Mouse (Mus musculus): ENCODE data around the gene Grb2.

Gene Grb2

DNA sequence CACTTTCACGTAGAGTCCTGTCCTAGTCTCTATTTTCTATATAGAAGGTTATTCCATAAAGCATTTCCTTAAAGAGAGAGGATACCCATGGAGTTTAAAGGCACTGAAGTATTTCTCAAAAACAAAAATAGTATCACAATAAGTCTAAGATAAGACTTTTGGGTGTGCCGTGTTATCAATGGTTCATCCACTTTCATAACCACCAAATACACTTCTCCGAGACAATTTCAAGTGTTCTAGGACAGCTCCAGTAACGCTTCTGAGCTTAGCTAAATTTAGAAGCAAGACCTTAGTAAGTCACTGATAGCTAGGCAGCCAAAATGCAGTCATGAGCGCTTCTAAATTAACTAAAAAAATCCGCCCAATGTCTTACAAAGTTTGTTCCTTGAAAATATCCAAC is 22.0 kb downstream of the Grb2 start:
- no peak for DNase-seq (ENCODE audit: low spot score)

GRCm38 (mm10) chr11:115685954-115686353 is 22.4 kb downstream of the Grb2 start:
- no peak for DNase-seq (ENCODE audit: low spot score)

DNA sequence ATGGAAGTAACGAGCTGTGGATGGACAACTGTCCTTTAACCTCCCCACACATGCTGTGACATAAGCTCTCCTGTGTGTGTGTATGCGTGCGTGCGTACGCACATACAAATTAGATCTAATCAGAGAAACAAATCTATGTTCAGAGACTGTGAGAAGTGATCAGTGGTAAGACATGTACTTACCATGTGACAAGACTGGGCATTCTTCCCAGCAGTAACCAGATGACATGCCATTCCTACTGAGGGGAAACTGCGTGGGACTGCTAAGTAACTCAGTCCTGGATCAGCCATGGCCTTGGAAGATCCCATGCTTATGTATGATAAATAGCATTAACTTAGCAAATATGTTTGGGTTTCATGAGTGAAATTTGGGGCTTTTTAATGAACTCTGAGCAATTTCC is 23.5 kb downstream of the Grb2 start:
- no peak for DNase-seq (ENCODE audit: low spot score)

GRCm38 (mm10) chr11:115683326-115683725 is 25.1 kb downstream of the Grb2 start:
- no peak for DNase-seq (ENCODE audit: low spot score)

DNA sequence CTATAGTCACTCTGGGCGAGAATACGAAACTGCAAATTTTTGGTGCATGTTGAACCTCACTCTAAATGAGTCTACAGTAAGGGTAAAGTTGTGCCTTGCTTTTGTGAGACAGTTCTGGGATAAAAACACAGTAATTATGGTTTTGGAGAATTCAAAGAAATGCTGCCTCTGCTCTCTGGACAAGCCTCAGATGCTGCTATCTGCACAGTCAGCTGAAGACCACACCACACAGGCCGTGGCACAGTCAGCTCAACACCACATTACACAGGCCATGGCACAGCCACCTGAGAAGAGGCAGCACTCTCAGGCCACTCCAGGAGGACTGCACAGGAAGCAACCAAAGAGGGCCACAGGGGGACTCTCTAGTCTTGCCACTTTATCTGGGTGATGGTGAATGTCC is 26.0 kb downstream of the Grb2 start:
- no peak for DNase-seq (ENCODE audit: low spot score)

DNA sequence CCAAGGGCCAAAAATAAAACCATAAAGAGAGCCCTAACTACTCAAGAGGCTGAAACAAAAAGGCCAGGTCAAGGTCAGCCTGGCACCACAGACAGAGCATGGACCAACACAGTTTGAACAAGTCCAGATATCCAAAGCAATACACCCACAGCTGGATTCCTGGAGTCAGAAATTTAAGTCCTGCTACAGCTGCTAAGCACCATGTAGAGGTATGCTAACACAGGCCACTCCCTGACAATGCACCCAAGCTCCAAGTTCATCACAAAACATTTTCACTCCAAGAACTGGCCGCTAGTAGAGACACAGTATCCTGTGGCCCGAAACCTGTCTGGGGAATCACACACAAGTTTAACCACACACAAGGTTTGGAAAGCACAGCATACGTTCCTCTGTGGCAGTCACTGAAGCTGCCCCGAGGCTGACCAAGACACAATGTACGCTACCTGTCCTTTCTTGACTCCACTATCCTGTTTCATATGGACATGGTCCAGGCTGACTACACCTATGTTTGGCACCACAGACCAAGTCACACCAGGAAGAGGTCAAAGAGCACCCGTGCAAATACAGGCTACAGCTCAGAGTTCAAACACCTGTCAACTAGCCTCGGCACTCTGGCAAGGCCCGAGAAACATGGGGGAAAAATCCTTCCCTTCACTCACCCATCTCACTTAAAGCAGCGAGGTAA is 28.7 kb downstream of the Grb2 start:
- DNase-seq (ENCODE audit: low spot score): no peak

- no peak for DNase-seq (ENCODE audit: low spot score)
Measured at GRCm38 (mm10) chr11:115678861-115679260, 29.5 kb downstream of the Grb2 start.

DNA sequence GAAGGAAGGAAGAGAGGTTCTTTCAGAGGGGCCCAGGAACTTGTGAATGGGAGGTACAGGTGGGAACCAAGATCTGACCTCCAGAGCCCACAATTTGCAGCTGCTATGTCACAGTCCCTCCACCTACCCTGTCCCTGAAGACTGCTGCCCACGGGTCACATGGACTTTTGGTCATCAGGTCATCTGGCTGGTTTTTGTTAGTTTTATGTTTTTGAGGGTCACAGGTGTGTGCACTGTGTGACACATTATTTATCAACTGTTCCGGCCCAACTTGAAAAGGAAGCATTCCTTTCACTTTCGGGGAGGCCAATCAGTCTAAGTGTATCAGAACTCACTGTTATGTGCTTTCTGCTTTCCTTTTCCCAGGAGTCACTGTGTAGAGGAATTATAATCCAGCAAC is 30.9 kb downstream of the Grb2 start:
- DNase-seq (ENCODE audit: low spot score): no peak

GRCm38 (mm10) chr11:115676738-115677137 is 31.7 kb downstream of the Grb2 start:
- DNase-seq (ENCODE audit: low spot score): no peak

- no peak for DNase-seq (ENCODE audit: low spot score)
Measured at GRCm38 (mm10) chr11:115674235-115674865, 34.0 kb downstream of the Grb2 start.

- no peak for DNase-seq (ENCODE audit: low spot score)
Measured at GRCm38 (mm10) chr11:115673471-115674234, 34.7 kb downstream of the Grb2 start.

GRCm38 (mm10) chr11:115672226-115672987 is 36.0 kb downstream of the Grb2 start:
- no peak for DNase-seq (ENCODE audit: low spot score)

GRCm38 (mm10) chr11:115670451-115671050 is 37.8 kb downstream of the Grb2 start:
- DNase-seq (ENCODE audit: low spot score): peak; percentile 36

DNA sequence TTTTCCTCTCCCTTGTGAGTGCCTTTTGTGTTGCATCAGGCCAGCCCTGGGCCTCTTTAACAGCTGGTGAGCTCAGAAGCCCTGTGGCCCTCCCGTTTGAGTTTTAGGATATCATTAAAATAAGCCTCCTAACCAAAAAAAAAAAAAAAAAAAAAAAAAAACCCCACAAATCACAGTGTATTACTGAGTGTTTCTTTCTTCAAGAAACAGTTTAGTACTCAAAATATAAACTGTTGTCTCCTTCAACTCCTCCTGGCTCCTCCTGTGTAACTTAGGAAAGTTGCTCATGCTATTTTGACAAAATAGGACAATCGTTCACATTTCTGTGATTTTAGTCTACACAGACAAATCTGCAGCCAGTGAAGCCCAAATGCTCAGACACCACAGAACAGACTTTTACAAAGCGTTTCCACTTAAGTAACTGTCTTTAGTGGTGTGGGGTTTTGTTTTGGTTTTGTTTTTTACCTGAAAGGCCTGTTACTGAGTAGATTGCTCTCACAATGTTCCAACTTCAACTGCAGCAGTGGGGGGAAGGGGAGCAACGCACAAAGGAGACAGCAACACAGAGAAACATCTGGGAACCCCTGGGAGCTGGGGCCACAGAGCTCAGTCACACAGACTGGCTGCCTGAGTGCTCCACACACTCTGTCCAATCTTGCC is 44.6 kb downstream of the Grb2 start:
- no peak for DNase-seq (ENCODE audit: low spot score)

DNA sequence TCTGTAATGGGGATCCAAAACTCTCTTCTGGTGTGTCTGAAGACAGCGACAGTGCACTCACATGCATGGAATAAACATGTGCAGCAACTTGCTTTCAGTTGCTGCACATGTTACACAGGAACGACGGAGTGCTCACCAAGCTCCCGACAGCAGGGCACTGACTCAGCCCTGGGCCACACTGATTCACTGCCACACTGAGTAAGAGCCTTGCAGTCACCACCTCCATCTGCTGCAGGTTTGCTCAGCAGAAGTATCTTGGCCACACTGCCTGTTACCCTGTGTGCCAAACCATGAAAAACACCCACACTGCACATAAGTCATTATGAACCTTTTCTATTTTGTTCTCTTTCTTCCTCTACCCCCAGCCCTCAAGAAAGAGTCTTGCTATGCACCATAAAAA is 48.0 kb downstream of the Grb2 start:
- DNase-seq (ENCODE audit: low spot score): no peak

DNA sequence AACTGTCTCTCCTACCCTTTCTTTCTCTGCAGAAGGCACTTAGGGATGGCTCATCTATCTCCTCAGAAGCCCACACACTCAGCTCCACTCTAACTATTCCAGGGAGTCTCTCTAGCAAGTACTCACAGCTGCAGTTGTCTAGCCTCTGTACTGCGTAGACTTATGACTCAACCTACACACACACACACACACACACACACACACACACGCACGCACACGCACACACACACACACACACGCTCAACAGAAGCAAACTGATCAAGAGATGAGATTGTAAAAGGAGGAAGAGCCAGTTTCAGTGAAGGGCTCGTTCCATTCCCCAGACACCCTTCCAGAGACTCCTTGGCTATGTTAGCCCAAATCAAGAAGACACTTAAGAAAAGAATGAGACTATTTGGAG is 49.9 kb downstream of the Grb2 start:
- DNase-seq (ENCODE audit: low spot score): no peak

DNA sequence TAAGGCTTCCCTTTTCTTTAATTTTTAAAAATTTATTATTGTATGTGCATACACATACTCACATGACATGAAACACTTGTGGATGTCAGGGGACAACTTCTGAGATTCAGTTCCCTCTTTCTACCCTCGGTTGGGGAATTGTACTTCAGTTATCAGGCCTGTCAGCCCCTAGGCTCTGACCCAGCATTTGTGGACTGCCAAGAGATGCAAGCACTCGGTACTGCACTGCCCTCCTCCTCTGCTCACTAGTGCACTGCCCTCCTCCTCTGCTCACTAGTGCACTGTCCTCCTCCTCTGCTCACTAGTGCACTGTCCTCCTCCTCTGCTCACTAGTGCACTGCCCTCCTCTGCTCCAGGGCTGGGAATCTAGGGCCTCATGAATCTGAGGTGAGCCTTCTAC is 54.3 kb downstream of the Grb2 start:
- DNase-seq (ENCODE audit: low spot score): no peak

DNA sequence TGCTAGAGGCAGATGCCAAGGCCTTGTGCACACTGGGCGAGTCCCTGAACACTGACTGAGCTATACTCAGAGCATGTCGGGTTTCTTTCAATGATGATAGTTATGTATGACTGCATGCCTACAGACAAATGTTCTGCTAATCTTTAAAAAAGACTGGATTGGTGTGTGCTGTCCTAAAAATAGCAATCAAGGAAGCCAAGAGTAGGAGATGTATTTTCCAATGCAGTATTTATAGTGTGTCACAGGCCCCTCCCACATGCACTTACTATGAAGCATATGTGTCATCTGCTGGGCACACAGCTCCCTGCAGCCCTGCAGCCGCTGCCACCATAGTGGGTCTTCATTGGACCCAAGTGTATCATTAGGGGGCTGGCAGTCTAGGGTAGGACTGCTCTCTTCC is 55.2 kb downstream of the Grb2 start:
- no peak for DNase-seq (ENCODE audit: low spot score)

DNA sequence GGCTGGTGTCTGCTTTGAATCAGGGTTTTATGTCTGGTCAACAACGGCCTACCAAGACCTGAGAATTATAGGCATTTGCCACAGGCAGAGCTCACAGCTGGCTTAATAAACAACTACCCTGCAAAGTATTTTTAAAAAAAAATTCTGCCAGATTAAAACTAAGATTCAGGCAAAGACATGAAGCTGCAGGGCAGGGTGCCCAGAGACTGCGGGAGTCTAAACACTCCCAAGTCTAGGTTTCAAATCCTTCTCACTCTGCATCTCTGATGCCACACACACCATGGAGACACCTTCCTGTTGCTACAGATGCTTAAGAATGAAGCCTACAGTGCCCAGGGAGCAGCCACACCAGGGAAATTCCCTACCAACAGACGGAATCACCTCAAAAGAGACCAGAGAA is 56.7 kb downstream of the Grb2 start:
- DNase-seq (ENCODE audit: low spot score): no peak

- no peak for DNase-seq (ENCODE audit: low spot score)
Measured at GRCm38 (mm10) chr11:115649706-115650105, 58.7 kb downstream of the Grb2 start.

DNA sequence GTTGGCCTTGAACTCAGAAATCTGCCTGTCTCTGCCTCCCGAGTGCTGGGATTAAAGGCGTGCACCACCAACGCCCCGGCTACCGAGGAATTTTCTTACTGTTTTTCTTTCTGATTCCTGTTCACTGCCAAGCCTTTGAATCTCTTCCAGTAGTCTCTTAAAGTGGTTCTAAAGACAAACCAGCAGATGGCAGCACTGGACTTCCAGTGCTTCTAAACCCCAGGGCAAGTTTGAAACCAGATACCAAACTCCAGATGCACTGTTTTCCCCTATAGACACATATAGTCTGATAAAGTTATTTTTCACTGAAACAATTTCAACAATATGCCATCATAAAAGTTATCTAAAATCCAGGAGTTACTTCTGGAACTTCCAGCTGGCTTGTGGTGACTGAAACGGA is 60.9 kb downstream of the Grb2 start:
- DNase-seq (ENCODE audit: low spot score): peak; percentile 87

GRCm38 (mm10) chr11:115646439-115646838 is 62.0 kb downstream of the Grb2 start:
- no peak for DNase-seq (ENCODE audit: low spot score)
